Mouse (Mus musculus) adipocyte (in vitro differentiated cells): ENCODE data around the gene Sncg.
"Not testable (repeated sequence)": the region's sequence is repeated elsewhere in the genome, so short reads cannot be mapped to it uniquely, and the experiment has no call there.

Experiments used
- DNase-seq: peaks from one replicate; pipeline ENCODE4 v3.0.0-alpha.2; 2016; ENCODE audit warnings: low spot score

Sncg gene

GRCm38 (mm10) chr14:34374577-34374976 lies at the start of gene Sncg:
Sncg (minus strand) TSS chr14:34374789.
- no peak for DNase-seq

GRCm38 (mm10) chr14:34421078-34421477 lies 46.5 kb upstream of the Sncg start:
- DNase-seq: no peak

- DNase-seq: no peak
Measured at GRCm38 (mm10) chr14:34417501-34417900, 42.9 kb upstream of the Sncg start.

GRCm38 (mm10) chr14:34416946-34417345 lies 42.4 kb upstream of the Sncg start:
- not testable (repeated sequence) for DNase-seq

GRCm38 (mm10) chr14:34412164-34412896 lies 37.7 kb upstream of the Sncg start:
- DNase-seq: no peak

GRCm38 (mm10) chr14:34410716-34411115 lies 36.1 kb upstream of the Sncg start:
- no peak for DNase-seq

- no peak for DNase-seq
Measured at GRCm38 (mm10) chr14:34403424-34403823, 28.8 kb upstream of the Sncg start.

GRCm38 (mm10) chr14:34402871-34403270 lies 28.3 kb upstream of the Sncg start:
- DNase-seq: no peak

- DNase-seq: peak; percentile 93
Measured at GRCm38 (mm10) chr14:34401135-34401534, 26.5 kb upstream of the Sncg start.

- DNase-seq: no peak
Measured at GRCm38 (mm10) chr14:34400021-34400420, 25.4 kb upstream of the Sncg start.

GRCm38 (mm10) chr14:34399301-34399700 lies 24.7 kb upstream of the Sncg start:
- no peak for DNase-seq

- DNase-seq: no peak
Measured at GRCm38 (mm10) chr14:34398901-34399300, 24.3 kb upstream of the Sncg start.

GRCm38 (mm10) chr14:34397871-34398270 lies 23.3 kb upstream of the Sncg start:
- peak; percentile 54 for DNase-seq

GRCm38 (mm10) chr14:34393295-34393694 lies 18.7 kb upstream of the Sncg start:
- DNase-seq: no peak

- DNase-seq: no peak
Measured at GRCm38 (mm10) chr14:34382921-34383704, 8.5 kb upstream of the Sncg start.

GRCm38 (mm10) chr14:34378560-34379331 lies 4.2 kb upstream of the Sncg start:
- DNase-seq: peak; percentile 94

GRCm38 (mm10) chr14:34377121-34377520 lies 2.5 kb upstream of the Sncg start:
- DNase-seq: no peak

- peak; percentile 66 for DNase-seq
Measured at GRCm38 (mm10) chr14:34375941-34376340, 1.4 kb upstream of the Sncg start.

- no peak for DNase-seq
Measured at GRCm38 (mm10) chr14:34375415-34375904, 871 bp upstream of the Sncg start, which contains the start of gene Mmrn2. Mmrn2 (plus strand) TSS chr14:34375465.

GRCm38 (mm10) chr14:34373581-34373980 lies 1.0 kb downstream of the Sncg start:
- DNase-seq: no peak

- DNase-seq: peak; percentile 50
Measured at GRCm38 (mm10) chr14:34372646-34373045, 1.9 kb downstream of the Sncg start.

GRCm38 (mm10) chr14:34371763-34372162 lies 2.8 kb downstream of the Sncg start:
- DNase-seq: no peak
